Mouse (Mus musculus): Measurements from ENCODE around the gene Ttc28.

Ttc28 gene

GRCm38 (mm10) chr5:111007136-111007500 is 127.5 kb downstream of the Ttc28 start:
- no peak for DNase-seq (ENCODE audit: low read depth, low spot score)

GRCm38 (mm10) chr5:111007900-111008299 is 128.3 kb downstream of the Ttc28 start:
- no peak for DNase-seq (ENCODE audit: low read depth, low spot score)

- DNase-seq (ENCODE audit: low read depth, low spot score) = no peak
Measured at GRCm38 (mm10) chr5:111008431-111008830, 128.8 kb downstream of the Ttc28 start.

GRCm38 (mm10) chr5:111011271-111011670 is 131.7 kb downstream of the Ttc28 start:
- DNase-seq (ENCODE audit: low read depth, low spot score) = peak; percentile 88

- no peak for DNase-seq (ENCODE audit: low read depth, low spot score)
Measured at GRCm38 (mm10) chr5:111012064-111012463, 132.5 kb downstream of the Ttc28 start.

GRCm38 (mm10) chr5:111012587-111012986 is 133.0 kb downstream of the Ttc28 start:
- DNase-seq (ENCODE audit: low read depth, low spot score) = no peak

- no peak for DNase-seq (ENCODE audit: low read depth, low spot score)
Measured at GRCm38 (mm10) chr5:111014960-111015359, 135.4 kb downstream of the Ttc28 start.

- no peak for DNase-seq (ENCODE audit: low read depth, low spot score)
Measured at GRCm38 (mm10) chr5:111017319-111017718, 137.7 kb downstream of the Ttc28 start.

GRCm38 (mm10) chr5:111022339-111022738 is 142.7 kb downstream of the Ttc28 start:
- DNase-seq (ENCODE audit: low read depth, low spot score) = no peak

- no peak for DNase-seq (ENCODE audit: low read depth, low spot score)
Measured at GRCm38 (mm10) chr5:111022940-111023339, 143.3 kb downstream of the Ttc28 start.

- no peak for DNase-seq (ENCODE audit: low read depth, low spot score)
Measured at GRCm38 (mm10) chr5:111024621-111025020, 145.0 kb downstream of the Ttc28 start.

- DNase-seq (ENCODE audit: low read depth, low spot score) = no peak
Measured at GRCm38 (mm10) chr5:111025476-111025875, 145.9 kb downstream of the Ttc28 start.

- DNase-seq (ENCODE audit: low read depth, low spot score) = no peak
Measured at GRCm38 (mm10) chr5:111026209-111026608, 146.6 kb downstream of the Ttc28 start.

GRCm38 (mm10) chr5:111028340-111028739 is 148.7 kb downstream of the Ttc28 start:
- no peak for DNase-seq (ENCODE audit: low read depth, low spot score)

- no peak for DNase-seq (ENCODE audit: low read depth, low spot score)
Measured at GRCm38 (mm10) chr5:111028952-111029351, 149.3 kb downstream of the Ttc28 start.

GRCm38 (mm10) chr5:111032687-111033295 is 153.2 kb downstream of the Ttc28 start:
- no peak for DNase-seq (ENCODE audit: low read depth, low spot score)

GRCm38 (mm10) chr5:111033489-111033888 is 153.9 kb downstream of the Ttc28 start:
- DNase-seq (ENCODE audit: low read depth, low spot score) = no peak

- no peak for DNase-seq (ENCODE audit: low read depth, low spot score)
Measured at GRCm38 (mm10) chr5:111037123-111037748, 157.6 kb downstream of the Ttc28 start.

GRCm38 (mm10) chr5:111039771-111040170 is 160.2 kb downstream of the Ttc28 start:
- DNase-seq (ENCODE audit: low read depth, low spot score) = no peak

GRCm38 (mm10) chr5:111041952-111042351 is 162.3 kb downstream of the Ttc28 start:
- no peak for DNase-seq (ENCODE audit: low read depth, low spot score)

- no peak for DNase-seq (ENCODE audit: low read depth, low spot score)
Measured at GRCm38 (mm10) chr5:111044193-111044592, 164.6 kb downstream of the Ttc28 start.

GRCm38 (mm10) chr5:111046359-111046758 is 166.8 kb downstream of the Ttc28 start:
- DNase-seq (ENCODE audit: low read depth, low spot score) = no peak

- no peak for DNase-seq (ENCODE audit: low read depth, low spot score)
Measured at GRCm38 (mm10) chr5:111046841-111047476, 167.4 kb downstream of the Ttc28 start.

Measured in forelimb bud, embryonic 11.5 days (tissue).